Mouse (Mus musculus) liver, embryonic 16.5 days (tissue): ENCODE results near the gene Fam3b. TPM values are rescaled to one million over a fixed set of nuclear protein-coding genes. Genes with fewer than 3 reads are reported as not detected.

Source experiments
- ATAC-seq: fragments of 200-750 bp; cut with Nextera tagmentation; 2 replicates; pipeline ENCODE4 v1.8.0; 2017; ENCODE audit warnings: low read depth, mild to moderate bottlenecking, moderate number of reproducible peaks, moderate library complexity
- H3K27ac ChIP-seq: fragments of 300-500 bp; sonication (generic); 2 replicates; pipeline ENCODE4 v1.5.1; 2014; ENCODE audit warnings: mild to moderate bottlenecking, low read length
- H3K27me3 ChIP-seq: fragments of 300-500 bp; sonication (generic); 2 replicates; pipeline ENCODE4 v1.6.1; 2014; ENCODE audit warnings: low read depth, low read length, mixed read lengths; ENCODE audit not compliant: control insufficient read depth, insufficient read depth
- H3K36me3 ChIP-seq: fragments of 300-500 bp; sonication (generic); 2 replicates; pipeline ENCODE4 v1.6.1; 2014; ENCODE audit warnings: mild to moderate bottlenecking; ENCODE audit not compliant: control insufficient read depth, insufficient read depth
- H3K4me1 ChIP-seq: fragments of 300-500 bp; sonication (generic); 2 replicates; pipeline ENCODE4 v1.6.1; 2014; ENCODE audit warnings: low read depth, low read length, mixed read lengths; ENCODE audit not compliant: control insufficient read depth
- H3K4me2 ChIP-seq: fragments of 300-500 bp; sonication (generic); 2 replicates; pipeline ENCODE4 v1.6.1; 2014; ENCODE audit warnings: low read depth, low read length, mixed read lengths
- H3K4me3 ChIP-seq: fragments of 300-500 bp; sonication (generic); 2 replicates; pipeline ENCODE4 v1.5.1; 2014; ENCODE audit warnings: low read depth, mild to moderate bottlenecking, low read length
- H3K9ac ChIP-seq: fragments of 300-500 bp; sonication (generic); 2 replicates; pipeline ENCODE4 v1.6.1; 2014; ENCODE audit warnings: low read depth, low read length
- H3K9me3 ChIP-seq: fragments of 300-500 bp; sonication (generic); replicated peaks from 2 replicates; pipeline ENCODE4 v1.6.1; 2016; ENCODE audit warnings: low read length; ENCODE audit not compliant: control insufficient read depth
- WGBS: fragments of 180-500 bp; shearing (Covaris S2); extraction: QIAGEN DNeasy Blood & Tissue Kit; methylation state at CpG from one replicate; pipeline ENCODE4 v1.1.7; 2014; ENCODE audit not compliant: insufficient replicate concordance; 5-methylcytosine and 5-hydroxymethylcytosine counted together
- polyA plus RNA-seq: library from polyadenylated mRNA; unstranded; fragments of >200 nt; fragmentation: Nextera tagmentation; extraction: Ambion mirVana; gene quantifications from 2 replicates; pipeline ENCODE4 v1.2.1, GENCODE M21; 2015

Fam3b gene
- polyA plus RNA-seq, 1 experiment from 2014 or later, result not detected

DNA sequence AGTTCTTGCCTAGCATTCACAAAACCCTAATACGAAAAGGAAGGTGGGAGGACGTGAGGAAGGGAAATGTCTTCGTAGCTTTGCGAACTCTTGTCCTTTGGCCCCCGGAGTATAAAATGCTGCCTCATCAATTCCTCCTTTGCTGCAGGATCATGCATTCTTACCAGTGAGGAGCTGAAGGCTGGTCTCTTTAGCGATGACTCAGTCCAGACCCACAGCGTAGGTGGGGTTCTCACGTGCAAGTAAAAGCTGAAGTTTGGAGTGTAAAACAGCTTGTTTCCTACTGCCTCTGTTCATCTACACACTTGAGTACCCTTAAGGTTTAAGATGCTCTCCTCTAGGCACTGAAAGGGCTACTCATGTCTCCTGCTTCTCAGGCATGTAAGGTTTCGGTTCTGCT lies 72.6 kb downstream of the Fam3b start:
- Histone ChIP-seq H3K27me3 (no peaks in the 10 kb centered on the region), H3K4me3 (no peak overlapping the region), H3K36me3 (no peaks in the 10 kb centered on the region), H3K27ac (no peak overlapping the region), H3K9me3 (no peaks in the 10 kb centered on the region), H3K4me2 (no peak overlapping the region), H3K9ac (no peak overlapping the region), H3K4me1 (no peaks in the 10 kb centered on the region)
- no peak for ATAC-seq
- WGBS, result 65% methylated on average over 9 of the region's 9 CpGs

DNA sequence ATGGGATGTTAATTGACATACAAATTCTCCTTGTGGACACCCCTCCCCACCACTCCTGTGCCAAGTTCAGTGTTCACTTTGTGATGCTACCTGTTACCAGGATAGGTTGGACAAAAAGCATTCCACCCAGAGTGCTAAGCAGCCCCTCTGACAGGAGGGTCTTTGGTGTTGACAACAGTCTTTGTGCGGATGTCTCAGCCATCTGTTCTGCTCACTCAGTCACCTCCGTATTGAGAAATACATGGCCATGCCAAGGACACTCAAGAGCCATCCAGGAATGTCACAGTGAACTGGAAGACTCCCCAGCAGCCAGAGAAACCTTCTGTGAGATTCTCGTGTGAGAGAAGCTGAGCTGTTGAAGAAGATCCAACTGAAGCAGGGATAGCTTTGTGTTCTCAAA lies 76.4 kb downstream of the Fam3b start:
- no peak overlapping the region for H3K9ac ChIP-seq
- WGBS, result 49% methylated on average over 3 of the region's 3 CpGs
- H3K4me1 ChIP-seq, result no peaks in the 10 kb centered on the region
- H3K27ac ChIP-seq, result no peak overlapping the region
- H3K27me3 ChIP-seq, result no peaks in the 10 kb centered on the region
- H3K4me2 ChIP-seq, result no peak overlapping the region
- no peaks in the 10 kb centered on the region for H3K36me3 ChIP-seq
- no peak overlapping the region for H3K4me3 ChIP-seq
- no peak for ATAC-seq
- no peaks in the 10 kb centered on the region for H3K9me3 ChIP-seq

DNA sequence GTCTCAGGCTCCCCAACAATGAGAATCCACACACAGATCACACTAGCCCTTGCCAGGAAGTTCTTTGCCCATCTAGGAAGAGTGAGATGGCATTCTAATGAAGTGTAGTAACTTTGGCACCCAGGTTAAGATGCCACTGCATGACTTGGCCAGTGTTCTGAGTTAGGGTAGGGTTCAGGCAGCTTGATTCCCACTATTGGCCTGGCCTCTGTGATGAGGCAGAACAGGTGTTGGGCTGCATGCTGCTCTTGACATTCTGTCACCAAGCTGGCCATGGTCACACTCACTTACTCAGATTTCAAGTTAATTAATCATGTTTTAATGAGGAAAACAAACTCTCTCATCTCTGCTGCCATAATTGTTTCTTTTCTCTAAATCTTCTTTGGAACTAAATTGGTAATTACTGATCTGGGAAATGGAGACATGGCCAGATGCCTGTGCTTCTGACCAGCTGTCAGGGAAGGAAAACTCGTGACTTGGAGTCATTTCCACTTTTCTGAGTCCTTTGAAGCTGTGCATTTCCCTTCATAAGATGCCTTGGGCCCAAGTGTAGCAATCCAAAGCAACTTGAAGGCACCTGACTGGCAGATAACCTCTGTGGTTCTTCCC lies 77.1 kb downstream of the Fam3b start:
- Histone ChIP-seq H3K27me3 (no peaks in the 10 kb centered on the region), H3K9ac (no peak overlapping the region), H3K27ac (no peak overlapping the region), H3K4me1 (no peaks in the 10 kb centered on the region), H3K4me3 (no peak overlapping the region), H3K4me2 (no peak overlapping the region), H3K36me3 (no peaks in the 10 kb centered on the region), H3K9me3 (no peaks in the 10 kb centered on the region)
- no peak for ATAC-seq
- WGBS, result 32% methylated on average over 1 of the region's 1 CpGs

DNA sequence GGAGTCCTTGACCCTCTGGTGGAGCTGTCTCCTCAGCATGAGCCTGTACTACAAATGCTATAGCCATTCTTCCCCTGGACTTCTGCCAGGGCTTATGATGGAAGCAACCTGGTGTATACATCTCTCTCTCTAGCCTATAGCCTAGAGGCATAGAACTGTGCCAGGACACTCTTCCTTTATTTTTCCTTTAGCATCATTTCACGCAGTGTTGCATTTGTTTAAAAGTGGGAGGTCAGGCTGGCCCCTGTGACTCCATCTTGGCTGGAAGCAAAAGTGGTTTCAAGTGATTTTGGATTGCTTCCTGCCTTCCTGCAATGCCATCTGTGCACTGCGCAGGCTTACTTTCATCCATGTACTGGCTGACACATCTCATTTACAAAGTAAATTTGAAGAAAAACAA lies 80.4 kb downstream of the Fam3b start:
- Histone ChIP-seq H3K9me3 (no peaks in the 10 kb centered on the region), H3K9ac (no peak overlapping the region), H3K4me2 (no peak overlapping the region), H3K36me3 (no peaks in the 10 kb centered on the region), H3K4me3 (no peak overlapping the region), H3K27ac (no peak overlapping the region), H3K4me1 (no peaks in the 10 kb centered on the region), H3K27me3 (no peaks in the 10 kb centered on the region)
- WGBS, result 63% methylated on average over 2 of the region's 2 CpGs
- no peak for ATAC-seq

DNA sequence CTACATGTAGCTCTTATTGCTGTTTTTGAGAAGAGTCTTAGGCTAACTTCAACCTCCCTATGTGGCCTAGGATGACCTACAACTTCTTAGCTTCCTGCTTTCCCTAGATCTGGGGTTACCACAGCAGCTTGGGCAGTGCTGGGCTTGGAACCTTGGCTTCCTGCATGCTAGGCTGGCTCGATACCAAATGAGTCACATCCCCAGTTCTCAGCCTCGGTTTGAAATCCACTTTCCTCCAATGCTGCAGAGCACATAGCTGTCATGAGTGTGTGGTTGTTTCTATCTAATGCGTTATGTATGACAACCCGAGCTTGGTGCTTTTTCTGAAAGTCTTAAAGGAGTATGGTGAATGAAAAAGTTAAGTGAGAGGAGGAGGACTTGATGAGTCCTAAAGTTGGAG lies 83.3 kb downstream of the Fam3b start:
- Histone ChIP-seq H3K27me3 (no peaks in the 10 kb centered on the region), H3K4me1 (no peaks in the 10 kb centered on the region), H3K36me3 (no peaks in the 10 kb centered on the region), H3K4me2 (no peak overlapping the region), H3K27ac (no peak overlapping the region), H3K4me3 (no peak overlapping the region), H3K9ac (no peak overlapping the region), H3K9me3 (no peaks in the 10 kb centered on the region)
- 34% methylated on average over 4 of the region's 4 CpGs for WGBS
- ATAC-seq, result no peak

DNA sequence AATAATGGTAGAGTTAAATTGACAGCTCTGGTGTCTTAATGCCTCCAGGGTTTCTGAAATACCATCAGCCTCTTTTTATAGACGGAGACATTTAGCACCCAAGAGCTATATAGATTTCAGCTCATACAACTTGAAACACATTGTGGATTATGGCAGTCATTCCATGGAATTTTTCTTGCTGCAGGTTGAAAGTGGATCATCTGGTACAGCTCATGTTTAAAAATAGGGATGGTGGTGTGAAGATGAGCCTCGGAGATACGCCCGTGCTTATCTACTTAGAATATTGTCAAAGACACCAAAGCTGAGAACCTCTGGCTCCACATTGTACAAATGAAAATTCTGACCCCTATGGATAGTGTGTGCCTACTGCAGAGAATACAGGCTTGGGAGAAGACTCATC lies 84.5 kb downstream of the Fam3b start:
- 68% methylated on average over 4 of the region's 4 CpGs for WGBS
- H3K4me2 ChIP-seq, result no peak overlapping the region
- no peak for ATAC-seq
- H3K4me1 ChIP-seq, result no peaks in the 10 kb centered on the region
- H3K9me3 ChIP-seq, result no peaks in the 10 kb centered on the region
- H3K4me3 ChIP-seq, result no peak overlapping the region
- H3K27me3 ChIP-seq, result no peaks in the 10 kb centered on the region
- H3K27ac ChIP-seq, result no peak overlapping the region
- no peak overlapping the region for H3K9ac ChIP-seq
- H3K36me3 ChIP-seq, result no peaks in the 10 kb centered on the region

DNA sequence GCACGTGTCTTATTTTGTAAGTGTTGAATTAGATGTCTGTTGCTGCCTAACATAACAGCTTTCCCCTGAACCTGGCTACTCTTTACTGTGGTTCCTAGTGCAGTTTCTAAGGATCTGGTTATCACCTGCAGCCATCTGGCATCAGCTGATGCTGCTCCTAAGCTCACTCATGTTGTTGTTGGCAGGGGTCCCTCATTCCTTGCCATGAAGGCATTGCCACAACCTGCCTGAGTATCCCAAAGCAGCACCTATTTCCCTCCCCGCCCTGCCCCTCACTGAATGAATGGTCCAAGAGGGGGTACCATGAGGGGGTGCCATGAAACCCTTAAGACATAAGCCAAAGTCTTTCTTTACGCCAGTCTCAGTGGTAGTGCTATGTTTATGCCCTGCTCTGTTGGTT lies 86.6 kb downstream of the Fam3b start:
- ATAC-seq, result no peak

DNA sequence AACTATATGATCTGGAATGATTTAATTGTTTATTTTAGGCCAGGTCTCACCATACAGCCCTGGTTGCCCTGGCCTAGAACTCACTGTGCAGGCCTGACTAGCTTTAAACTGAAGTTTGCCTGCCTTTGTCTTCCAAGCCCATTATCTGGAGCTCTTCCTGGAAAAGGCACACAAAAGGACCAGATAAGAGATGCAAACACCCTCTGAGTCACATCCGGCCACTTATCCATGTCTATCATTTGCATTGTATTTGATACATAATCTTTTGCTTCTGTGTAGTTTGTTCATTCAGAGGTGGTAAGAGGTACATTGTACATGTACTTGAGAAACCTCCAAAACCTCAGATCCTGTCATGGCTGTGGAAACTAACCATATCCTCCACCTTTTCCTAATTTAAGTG lies 91.0 kb downstream of the Fam3b start:
- no peak overlapping the region for H3K9ac ChIP-seq
- no peaks in the 10 kb centered on the region for H3K4me1 ChIP-seq
- no peaks in the 10 kb centered on the region for H3K9me3 ChIP-seq
- no peak overlapping the region for H3K27ac ChIP-seq
- no peaks in the 10 kb centered on the region for H3K36me3 ChIP-seq
- H3K27me3 ChIP-seq, result no peaks in the 10 kb centered on the region
- WGBS, result 48% methylated on average over 1 of the region's 1 CpGs
- H3K4me2 ChIP-seq, result no peak overlapping the region
- no peak overlapping the region for H3K4me3 ChIP-seq
- ATAC-seq, result no peak

More for the DNA sequence above, 86.6 kb downstream of the Fam3b start:
- Histone ChIP-seq H3K36me3 (no peaks in the 10 kb centered on the region), H3K4me3 (no peak overlapping the region), H3K4me2 (no peak overlapping the region), H3K9me3 (no peaks in the 10 kb centered on the region), H3K27ac (no peak overlapping the region), H3K9ac (no peak overlapping the region), H3K4me1 (no peaks in the 10 kb centered on the region), H3K27me3 (no peaks in the 10 kb centered on the region)
- 48% methylated on average over 3 of the region's 3 CpGs for WGBS

DNA sequence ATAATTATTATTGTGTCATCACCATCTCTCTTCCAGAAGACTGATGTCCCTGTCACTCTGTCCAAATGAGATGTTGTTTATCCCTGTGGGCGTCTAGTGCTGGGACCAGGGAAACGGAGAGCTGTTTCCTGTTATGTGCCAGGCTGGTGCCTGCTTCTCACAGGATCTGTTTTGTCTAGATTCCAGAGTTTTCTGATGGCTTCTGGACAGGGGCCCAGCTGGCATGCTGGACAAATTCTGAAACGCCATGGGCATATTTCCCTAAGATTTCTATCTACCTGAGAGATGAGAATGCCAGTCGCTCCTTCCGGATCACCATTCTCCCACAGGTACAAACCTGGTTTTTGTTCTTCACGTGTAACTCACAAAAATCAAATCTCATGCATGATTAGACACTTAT lies 92.9 kb downstream of the Fam3b start:
- Histone ChIP-seq H3K9ac (no peak overlapping the region), H3K27ac (no peak overlapping the region), H3K9me3 (no peaks in the 10 kb centered on the region), H3K4me1 (no peaks in the 10 kb centered on the region), H3K4me3 (no peak overlapping the region), H3K27me3 (no peaks in the 10 kb centered on the region), H3K36me3 (no peaks in the 10 kb centered on the region), H3K4me2 (no peak overlapping the region)
- WGBS, result 56% methylated on average over 6 of the region's 6 CpGs
- no peak for ATAC-seq
